Mouse (Mus musculus) forebrain, embryonic 11.5 days (tissue): ENCODE measurements around the gene Mrpl42. TPM values are rescaled to one million over a fixed set of nuclear protein-coding genes. Genes with fewer than 3 reads are reported as not detected.

Source experiments
- ATAC-seq: fragments of 200-750 bp; cut with Nextera tagmentation; replicated peaks from 2 replicates; pipeline ENCODE4 v1.8.0; 2017; ENCODE audit warnings: moderate TSS enrichment; ENCODE audit not compliant: low FRiP score
- DNase-seq: peaks from one replicate; pipeline ENCODE4 v3.0.0-alpha.2; 2017; ENCODE audit warnings: low spot score
- H3K27ac ChIP-seq: fragments of 300-500 bp; sonication (generic); 2 replicates; pipeline ENCODE4 v1.5.1; 2014; ENCODE audit warnings: low read depth, low read length
- H3K27me3 ChIP-seq: fragments of 300-500 bp; sonication (generic); 2 replicates; pipeline ENCODE4 v1.6.1; 2014; ENCODE audit warnings: mild to moderate bottlenecking, low read length, mixed read lengths; ENCODE audit not compliant: control insufficient read depth, insufficient read depth
- H3K36me3 ChIP-seq: fragments of 300-500 bp; sonication (generic); 2 replicates; pipeline ENCODE4 v1.6.1; 2014; ENCODE audit warnings: mild to moderate bottlenecking, low read length, moderate library complexity, mixed read lengths; ENCODE audit not compliant: control insufficient read depth, insufficient read depth
- H3K4me1 ChIP-seq: fragments of 300-500 bp; sonication (generic); replicated peaks from 2 replicates; pipeline ENCODE4 v1.6.1; 2014; ENCODE audit warnings: low read length, mixed read lengths; ENCODE audit not compliant: control insufficient read depth, insufficient read depth
- H3K4me2 ChIP-seq: fragments of 300-500 bp; sonication (generic); 2 replicates; pipeline ENCODE4 v1.6.1; 2014; ENCODE audit warnings: low read depth, mild to moderate bottlenecking, low read length, moderate library complexity, mixed read lengths; ENCODE audit not compliant: severe bottlenecking
- H3K4me3 ChIP-seq: fragments of 300-500 bp; sonication (generic); 2 replicates; pipeline ENCODE4 v1.5.1; 2014; ENCODE audit warnings: low read depth, low read length
- H3K9ac ChIP-seq: fragments of 300-500 bp; sonication (generic); 2 replicates; pipeline ENCODE4 v1.6.1; 2014; ENCODE audit warnings: low read length
- H3K9me3 ChIP-seq: fragments of 300-500 bp; sonication (generic); 2 replicates; pipeline ENCODE4 v1.6.1; 2016; ENCODE audit warnings: low read length, mixed read lengths; ENCODE audit not compliant: control insufficient read depth
- WGBS: fragments of 180-500 bp; shearing (Covaris S2); extraction: QIAGEN DNeasy Blood & Tissue Kit; methylation state at CpG from one replicate; pipeline ENCODE4 v1.1.7; 2014; 5-methylcytosine and 5-hydroxymethylcytosine counted together
- polyA plus RNA-seq: library from polyadenylated mRNA; unstranded; fragments of >200 nt; fragmentation: Nextera tagmentation; extraction: Ambion mirVana; gene quantifications from 2 replicates; pipeline ENCODE4 v1.2.1, GENCODE M21; 2014

Mrpl42 gene
- polyA plus RNA-seq, 1 experiment from 2014 or later, result 345 TPM

DNA sequence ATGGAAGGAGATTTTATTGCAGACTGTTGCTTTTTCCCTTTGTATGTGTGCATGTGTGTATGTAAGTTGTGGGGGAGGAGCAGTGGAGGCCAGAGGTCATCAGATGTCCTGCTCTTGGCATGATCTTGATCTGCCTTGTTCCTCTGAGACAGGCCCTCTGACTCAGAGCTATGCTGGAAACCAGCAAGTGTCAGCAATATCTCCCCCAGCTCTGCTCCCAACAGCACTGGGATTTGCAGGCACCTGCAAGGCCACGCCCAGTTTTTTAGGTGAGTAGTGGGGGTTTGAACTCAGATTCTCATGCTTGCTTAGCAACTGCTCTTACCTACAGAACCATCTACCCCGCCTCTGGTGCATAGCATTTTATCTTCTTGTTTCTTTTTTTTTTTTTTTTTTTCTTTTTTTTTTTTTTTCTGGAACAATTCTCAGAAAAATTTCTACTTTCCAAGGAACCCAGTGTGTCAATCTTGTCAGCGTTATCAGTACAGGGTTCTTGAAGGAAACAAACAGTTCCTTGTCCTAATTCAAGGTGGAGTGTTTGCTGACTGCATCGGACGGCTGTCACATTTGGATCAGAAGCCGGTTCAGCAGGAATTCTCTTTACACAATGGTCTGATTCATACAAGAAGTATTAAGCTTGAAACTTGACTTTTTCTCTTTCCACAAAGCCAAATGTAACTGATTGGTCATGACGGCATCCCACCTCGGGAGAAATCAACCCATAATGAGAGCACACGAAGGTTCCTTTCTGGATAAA is 43.5 kb downstream of the Mrpl42 start:
- Histone ChIP-seq H3K27ac (no peak overlapping the region), H3K4me2 (no peak overlapping the region), H3K9me3 (no peaks in the 10 kb centered on the region), H3K4me1 (no peaks in the 10 kb centered on the region), H3K36me3 (no peaks in the 10 kb centered on the region), H3K9ac (no peak overlapping the region), H3K4me3 (no peak overlapping the region), H3K27me3 (no peaks in the 10 kb centered on the region)
- WGBS, result 88% methylated on average over 9 of the region's 9 CpGs
- DNase-seq (no peak), ATAC-seq (no peak)

DNA sequence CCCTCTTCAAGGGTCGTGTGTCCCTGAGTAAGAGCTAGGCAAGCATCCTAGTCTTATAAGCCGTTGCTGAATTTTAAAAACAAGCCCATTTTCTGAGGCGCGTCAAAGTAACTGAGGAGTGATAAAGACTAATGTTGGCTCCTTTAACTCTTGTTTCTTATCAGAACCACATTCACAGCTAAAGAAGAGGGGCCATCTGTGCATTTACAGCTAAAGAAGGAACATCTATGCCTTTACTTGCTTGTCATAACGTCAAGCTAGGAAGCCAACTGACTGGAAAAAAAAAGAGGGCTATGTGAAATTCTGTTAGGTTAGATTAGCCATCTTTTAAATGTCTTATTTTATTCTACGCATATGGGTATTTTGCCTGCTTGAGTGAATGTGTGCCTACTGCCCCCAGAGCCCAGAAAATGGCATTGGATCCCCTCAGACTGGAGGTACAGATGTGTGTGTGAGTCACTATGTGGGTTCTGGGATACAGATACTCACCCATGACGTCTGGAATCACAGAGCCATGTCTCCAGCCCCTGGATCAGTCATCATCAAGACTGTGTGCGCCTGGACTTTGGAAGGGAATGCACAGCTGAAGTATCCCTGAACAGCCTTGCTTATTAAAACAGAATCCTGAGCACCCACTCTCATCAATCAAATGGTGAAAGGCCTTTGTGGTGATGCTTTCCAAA is 44.2 kb downstream of the Mrpl42 start:
- H3K9ac ChIP-seq, result no peak overlapping the region
- ATAC-seq (no peak), DNase-seq (no peak)
- no peak overlapping the region for H3K4me2 ChIP-seq
- H3K9me3 ChIP-seq, result no peaks in the 10 kb centered on the region
- no peaks in the 10 kb centered on the region for H3K36me3 ChIP-seq
- H3K27ac ChIP-seq, result no peak overlapping the region
- 90% methylated on average over 8 of the region's 8 CpGs for WGBS
- no peaks in the 10 kb centered on the region for H3K4me1 ChIP-seq
- no peaks in the 10 kb centered on the region for H3K27me3 ChIP-seq
- H3K4me3 ChIP-seq, result no peak overlapping the region

DNA sequence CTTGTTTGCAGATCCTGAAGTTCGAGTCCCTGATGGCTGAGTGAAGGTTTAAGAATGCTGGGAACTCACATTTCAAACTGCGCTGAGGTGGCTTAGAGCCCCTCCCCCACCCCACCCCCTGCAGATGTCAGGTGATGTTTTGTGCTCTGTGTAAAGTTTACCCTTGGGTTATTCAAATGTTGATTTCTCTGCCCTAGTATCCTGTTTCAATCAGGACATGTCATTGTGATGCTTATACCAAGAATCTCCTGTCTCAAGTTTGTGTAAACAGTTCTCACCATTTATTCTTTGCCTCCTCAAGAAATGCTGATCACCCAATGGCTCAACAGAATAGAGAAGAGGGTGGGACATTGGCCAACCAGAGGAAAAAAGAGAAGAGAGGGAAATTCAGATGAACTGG is 45.6 kb downstream of the Mrpl42 start:
- Histone ChIP-seq H3K9me3 (no peaks in the 10 kb centered on the region), H3K9ac (no peak overlapping the region), H3K36me3 (no peaks in the 10 kb centered on the region), H3K4me1 (no peaks in the 10 kb centered on the region), H3K4me3 (no peak overlapping the region), H3K4me2 (no peak overlapping the region), H3K27me3 (no peaks in the 10 kb centered on the region), H3K27ac (no peak overlapping the region)
- WGBS, result 72% methylated on average over 2 of the region's 2 CpGs
- no peak for ATAC-seq
- no peak for DNase-seq

DNA sequence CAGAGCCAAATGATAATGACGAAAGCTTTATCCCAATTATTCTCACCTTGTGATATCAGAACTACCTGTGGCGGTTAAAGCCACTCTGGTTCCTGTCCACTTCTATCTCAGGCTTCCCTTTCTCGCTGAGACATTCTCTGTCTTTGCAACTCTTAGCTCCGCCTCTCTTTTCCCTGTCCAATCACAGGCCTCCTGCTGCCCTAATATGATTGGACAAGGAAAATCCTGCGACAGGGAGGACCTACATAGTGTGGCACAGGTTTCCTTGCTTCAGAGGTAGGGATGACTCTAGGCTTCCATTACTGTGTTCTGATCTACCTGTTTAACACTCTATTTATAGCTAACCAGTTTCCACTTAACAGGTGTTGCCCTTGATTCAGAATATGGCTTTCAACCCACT is 48.5 kb downstream of the Mrpl42 start:
- DNase-seq (no peak), ATAC-seq (no peak)
- no peaks in the 10 kb centered on the region for H3K27me3 ChIP-seq
- H3K4me1 ChIP-seq, result no peaks in the 10 kb centered on the region
- H3K9me3 ChIP-seq, result no peaks in the 10 kb centered on the region
- no peak overlapping the region for H3K4me3 ChIP-seq
- no peak overlapping the region for H3K9ac ChIP-seq
- no peaks in the 10 kb centered on the region for H3K36me3 ChIP-seq
- H3K4me2 ChIP-seq, result no peak overlapping the region
- WGBS, result 89% methylated on average over 5 of the region's 5 CpGs
- H3K27ac ChIP-seq, result no peak overlapping the region

DNA sequence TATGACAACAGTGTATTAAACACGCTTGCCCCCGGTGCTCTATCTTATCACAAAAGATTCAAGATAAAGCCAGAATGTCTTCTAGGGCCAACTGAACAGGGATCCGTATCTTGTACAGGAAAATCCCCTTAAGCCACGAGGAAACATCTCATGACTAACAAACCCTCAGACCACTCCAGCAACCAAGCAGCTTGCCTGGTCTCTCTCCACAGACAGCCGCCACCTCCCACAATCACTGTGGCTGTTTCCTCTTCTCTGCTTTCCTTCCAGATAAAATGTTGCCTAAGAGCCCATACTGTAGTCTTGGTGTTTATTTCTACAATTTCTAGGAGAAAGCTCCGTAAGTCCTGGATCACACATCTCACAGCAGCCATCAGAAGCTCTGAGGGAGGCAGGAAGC is 52.7 kb downstream of the Mrpl42 start:
- no peaks in the 10 kb centered on the region for H3K36me3 ChIP-seq
- no peak overlapping the region for H3K4me2 ChIP-seq
- WGBS, result 93% methylated on average over 6 of the region's 6 CpGs

DNA sequence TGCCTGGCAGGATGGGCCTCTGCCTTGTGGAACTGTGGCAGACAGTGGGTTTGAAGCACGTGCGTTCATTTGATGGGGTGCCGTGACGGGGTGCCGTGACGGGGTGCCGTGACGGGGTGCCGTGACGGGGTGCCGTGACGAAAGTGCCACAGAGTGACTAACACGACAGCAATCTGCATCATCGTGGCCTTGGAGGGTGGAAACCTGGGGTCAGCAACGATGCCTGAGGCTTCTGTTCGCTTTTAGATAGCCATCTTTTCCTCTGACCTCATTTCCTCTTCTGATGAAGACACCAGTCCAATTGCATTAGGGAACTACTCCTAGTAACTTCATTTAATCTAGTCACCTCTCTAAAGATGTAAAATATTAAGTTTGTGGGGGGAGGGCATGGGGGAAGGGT is 53.8 kb downstream of the Mrpl42 start:
- H3K36me3 ChIP-seq, result no peaks in the 10 kb centered on the region
- no peak overlapping the region for H3K27ac ChIP-seq
- H3K9ac ChIP-seq, result no peak overlapping the region
- no peak overlapping the region for H3K4me2 ChIP-seq
- 94% methylated on average over 16 of the region's 16 CpGs for WGBS
- no peaks in the 10 kb centered on the region for H3K9me3 ChIP-seq
- no peak overlapping the region for H3K4me3 ChIP-seq
- DNase-seq, result no peak
- H3K4me1 ChIP-seq, result no peaks in the 10 kb centered on the region
- H3K27me3 ChIP-seq, result no peaks in the 10 kb centered on the region
- no peak for ATAC-seq

More for the DNA sequence above, 52.7 kb downstream of the Mrpl42 start:
- ATAC-seq (no peak), DNase-seq (no peak)
- H3K9ac ChIP-seq, result no peak overlapping the region
- H3K4me3 ChIP-seq, result no peak overlapping the region
- no peak overlapping the region for H3K27ac ChIP-seq
- no peaks in the 10 kb centered on the region for H3K4me1 ChIP-seq
- no peaks in the 10 kb centered on the region for H3K9me3 ChIP-seq
- no peaks in the 10 kb centered on the region for H3K27me3 ChIP-seq

DNA sequence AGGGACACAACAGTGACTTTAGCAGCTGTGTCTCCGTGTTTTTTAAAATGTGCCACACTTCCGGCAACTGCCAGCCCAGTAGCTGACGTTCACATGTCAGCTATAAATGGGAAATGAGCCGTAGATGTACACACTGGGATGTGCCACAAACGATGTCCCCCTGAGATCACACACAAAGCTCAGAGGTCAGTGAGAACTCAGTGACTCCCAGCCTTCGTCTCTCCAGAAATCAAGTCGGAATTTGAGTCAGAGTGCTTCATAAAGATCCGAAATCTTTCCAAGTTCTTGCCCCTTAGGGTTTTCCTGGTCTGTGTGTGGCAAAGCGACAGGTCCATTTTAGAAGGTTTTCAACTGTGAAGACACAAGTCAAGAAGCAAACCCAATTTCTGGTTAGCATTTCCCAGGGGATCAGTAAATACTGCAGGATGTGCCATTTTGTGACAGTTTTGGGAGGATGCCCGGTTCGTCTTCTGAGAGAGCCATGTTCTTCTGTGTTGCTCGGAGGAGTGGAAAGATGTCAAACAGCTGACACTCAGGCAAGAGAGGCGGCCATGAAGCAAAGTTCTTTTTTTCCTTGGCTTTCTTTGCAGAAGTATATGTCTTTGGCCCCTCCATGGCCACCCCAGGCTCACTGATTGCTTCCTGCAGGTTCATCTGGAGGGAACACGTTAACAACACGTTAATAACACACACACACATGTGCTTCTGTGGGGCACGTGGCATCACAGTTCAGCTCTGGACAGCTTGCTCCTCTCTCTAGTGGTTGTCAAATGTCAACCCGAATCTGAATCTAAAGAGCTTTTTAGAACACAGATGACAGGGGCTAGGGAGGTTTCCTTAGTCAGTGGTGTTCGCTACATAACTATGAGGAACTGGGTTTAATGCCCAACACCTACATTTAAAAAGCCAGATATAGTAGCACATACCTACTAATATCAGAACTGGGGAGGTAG is 56.4 kb downstream of the Mrpl42 start:
- 88% methylated on average over 18 of the region's 18 CpGs for WGBS
- H3K4me2 ChIP-seq, result no peak overlapping the region

DNA sequence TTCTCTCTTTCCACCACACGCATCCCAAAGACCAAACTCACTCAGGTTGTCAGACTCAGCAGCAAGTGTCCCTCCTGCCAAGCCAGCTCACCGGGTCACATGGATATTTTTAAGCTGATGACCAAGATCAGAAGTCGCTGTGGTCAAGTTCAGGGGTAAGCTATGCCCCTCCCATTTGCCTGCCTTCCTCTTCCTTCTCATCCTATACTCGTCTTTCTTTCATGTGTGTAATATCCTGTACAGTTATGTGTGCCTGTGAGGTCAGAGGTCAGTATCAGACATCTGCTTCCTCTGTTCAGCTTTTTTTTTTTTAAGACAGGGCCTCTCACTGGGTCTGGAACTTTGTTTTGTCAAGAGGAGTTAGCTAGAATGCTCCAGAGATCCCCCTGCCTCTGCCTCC is 59.4 kb downstream of the Mrpl42 start:
- DNase-seq (no peak), ATAC-seq (no peak)
- Histone ChIP-seq H3K36me3 (no peaks in the 10 kb centered on the region), H3K27me3 (no peaks in the 10 kb centered on the region), H3K9ac (no peak overlapping the region), H3K27ac (no peak overlapping the region), H3K4me1 (no peaks in the 10 kb centered on the region), H3K9me3 (no peaks in the 10 kb centered on the region), H3K4me3 (no peak overlapping the region), H3K4me2 (no peak overlapping the region)
- 82% methylated on average over 4 of the region's 4 CpGs for WGBS

More for the DNA sequence above, 56.4 kb downstream of the Mrpl42 start:
- no peak for ATAC-seq
- Histone ChIP-seq H3K27me3 (no peaks in the 10 kb centered on the region), H3K9ac (no peak overlapping the region), H3K36me3 (no peaks in the 10 kb centered on the region), H3K9me3 (no peaks in the 10 kb centered on the region), H3K27ac (no peak overlapping the region), H3K4me3 (no peak overlapping the region), H3K4me1 (no peaks in the 10 kb centered on the region)
- DNase-seq, result no peak
